Comparison of ENCODE assay signal across 17 mouse cellular contexts in genomic region chr12:83489748-83490147, GRCm38 (mm10). TPM values are rescaled to one million over a fixed set of nuclear protein-coding genes. Genes with fewer than 3 reads are reported as not detected.
DNase-seq lines count a peak whose midpoint lies in the region; ATAC-seq and TF ChIP-seq lines count a peak whose summit lies in the region.
"Had no signal": no experiment of that assay in that cellular context is flagged by ENCODE, and none has a peak within 500 bp of the region (broad histone marks: within the 10 kb centered on the region; RNA-seq: fewer than 3 reads in every experiment).

No protein-coding gene starts in this region.

- H3K9ac ChIP-seq in heart, postnatal 0 days (replicated peaks; ENCODE audit: low read depth, low read length): no peak overlapping the region
- H3K9ac ChIP-seq in liver, postnatal 0 days (replicated peaks): no peak overlapping the region
- no peak overlapping the region for H3K9ac ChIP-seq in liver, embryonic 12.5 days
- H3K9ac ChIP-seq in ES-Bruce4 (ENCODE audit: low read depth, poor library complexity, severe bottlenecking): no peak overlapping the region
- H3K9ac ChIP-seq: kidney, embryonic 15.5 days; limb, embryonic 15.5 days; neural tube, embryonic 15.5 days had no signal

- H3K9me3 ChIP-seq in heart, postnatal 0 days (replicated peaks; ENCODE audit: control insufficient read depth, low read length): peaks cover 6% of the 10 kb centered on the region
- H3K9me3 ChIP-seq in liver, postnatal 0 days (ENCODE audit: low read length): peaks cover 3% of the 10 kb centered on the region
- peaks cover 9% of the 10 kb centered on the region for H3K9me3 ChIP-seq in liver, embryonic 12.5 days (replicated peaks)
- H3K9me3 ChIP-seq in ES-Bruce4 (replicated peaks; ENCODE audit: control insufficient read depth, insufficient read depth, low read length, poor library complexity, severe bottlenecking): peaks cover 3% of the 10 kb centered on the region; the same call in 1 of the 2 replicates
- H3K9me3 ChIP-seq: kidney, embryonic 15.5 days; limb, embryonic 15.5 days; neural tube, embryonic 15.5 days had no signal

- TF ChIP-seq EP300 in heart, postnatal 0 days (IDR thresholded peaks at IDR 0.05; ENCODE audit: low read depth): no peak
- TF ChIP-seq EP300 in liver, postnatal 0 days (IDR thresholded peaks at IDR 0.05; ENCODE audit: low read depth): no peak
- TF ChIP-seq EP300 in ES-Bruce4 (IDR thresholded peaks at IDR 0.05; ENCODE audit: insufficient read depth, low read depth, low read length): no peak

- no peaks in the 10 kb centered on the region for H3K27me3 ChIP-seq in heart, postnatal 0 days (ENCODE audit: control insufficient read depth, insufficient read depth, low read length)
- peaks cover 23% of the 10 kb centered on the region for H3K27me3 ChIP-seq in liver, postnatal 0 days (ENCODE audit: insufficient read depth, low read length)
- peaks cover 36% of the 10 kb centered on the region for H3K27me3 ChIP-seq in liver, embryonic 12.5 days (replicated peaks)
- peaks cover 14% of the 10 kb centered on the region for H3K27me3 ChIP-seq in ES-Bruce4 (ENCODE audit: control insufficient read depth, insufficient read depth, low read length, poor library complexity, severe bottlenecking)
- H3K27me3 ChIP-seq: kidney, embryonic 15.5 days; neural tube, embryonic 15.5 days had no signal

- H3K4me2 ChIP-seq in heart, postnatal 0 days (ENCODE audit: low read depth, low read length): no peak overlapping the region
- H3K4me2 ChIP-seq in liver, postnatal 0 days (ENCODE audit: low read depth, low read length): no peak overlapping the region
- H3K4me2 ChIP-seq in liver, embryonic 12.5 days: no peak overlapping the region
- H3K4me2 ChIP-seq: limb, embryonic 15.5 days had no signal

- H3K27ac ChIP-seq in heart, postnatal 0 days (ENCODE audit: low read depth): no peak overlapping the region
- H3K27ac ChIP-seq in liver, postnatal 0 days (ENCODE audit: low read depth): no peak overlapping the region
- no peak overlapping the region for H3K27ac ChIP-seq in liver, embryonic 12.5 days
- H3K27ac ChIP-seq in ES-Bruce4 (ENCODE audit: insufficient read depth, low read length): no peak overlapping the region
- H3K27ac ChIP-seq: embryonic facial prominence, embryonic 10.5 days; kidney, embryonic 15.5 days; limb, embryonic 15.5 days; neural tube, embryonic 15.5 days had no signal

- no peak overlapping the region for H3K4me3 ChIP-seq in heart, postnatal 0 days (ENCODE audit: low read depth, low read length)
- no peak overlapping the region for H3K4me3 ChIP-seq in liver, postnatal 0 days (ENCODE audit: low read depth, low read length)
- H3K4me3 ChIP-seq in liver, embryonic 12.5 days: no peak overlapping the region
- no peak overlapping the region for H3K4me3 ChIP-seq in ES-Bruce4 (ENCODE audit: low read depth, low read length)
- H3K4me3 ChIP-seq: limb, embryonic 15.5 days; neural tube, embryonic 15.5 days had no signal

- TF ChIP-seq CTCF in heart, postnatal 0 days (IDR thresholded peaks at IDR 0.05; ENCODE audit: low read depth): peak; percentile 41
- TF ChIP-seq CTCF in liver, postnatal 0 days (IDR thresholded peaks at IDR 0.05; ENCODE audit: low read depth): peak; percentile 55
- peak; percentile 24 for TF ChIP-seq CTCF in ES-Bruce4 (IDR thresholded peaks at IDR 0.05; ENCODE audit: low read depth, low read length)

- H3K36me3 ChIP-seq in heart, postnatal 0 days (replicated peaks; ENCODE audit: control insufficient read depth, insufficient read depth, low read length): no peaks in the 10 kb centered on the region
- H3K36me3 ChIP-seq in liver, postnatal 0 days (replicated peaks; ENCODE audit: insufficient read depth, low read length): no peaks in the 10 kb centered on the region
- no peaks in the 10 kb centered on the region for H3K36me3 ChIP-seq in liver, embryonic 12.5 days
- no peaks in the 10 kb centered on the region for H3K36me3 ChIP-seq in ES-Bruce4 (ENCODE audit: control insufficient read depth, insufficient read depth, low read length, poor library complexity, severe bottlenecking)
- H3K36me3 ChIP-seq: embryonic facial prominence, embryonic 10.5 days; kidney, embryonic 15.5 days; limb, embryonic 15.5 days; neural tube, embryonic 15.5 days had no signal

- 52% methylated on average over 2 of the region's 2 CpGs for WGBS in heart, postnatal 0 days
- 39% methylated on average over 2 of the region's 2 CpGs for WGBS in liver, postnatal 0 days (ENCODE audit: insufficient replicate concordance)
- 36% methylated on average over 2 of the region's 2 CpGs for WGBS in liver, embryonic 12.5 days (ENCODE audit: insufficient replicate concordance)

- no peak for ATAC-seq in heart, postnatal 0 days (ENCODE audit: insufficient read depth, low read depth)
- ATAC-seq in liver, postnatal 0 days: no peak
- no peak for ATAC-seq in liver, embryonic 12.5 days
- ATAC-seq: forebrain, embryonic 16.5 days; hindbrain, embryonic 16.5 days had no signal

- no peak for TF ChIP-seq POLR2A in ES-Bruce4 (IDR thresholded peaks at IDR 0.05; ENCODE audit: insufficient read depth, low read length)

- no peak for DNase-seq in heart, postnatal 0 days (ENCODE audit: low spot score)
- DNase-seq in heart, postnatal 14 days: no peak
- no peak for DNase-seq in liver, postnatal 0 days
- peak; percentile 24 for DNase-seq in c-Kit-positive CD71-positive TER-119-positive erythroid progenitor cells, embryonic 14.5 days (ENCODE audit: low spot score)
- DNase-seq in urinary bladder, postnatal 36 days (ENCODE audit: low spot score in 2 of 2): no peak
- DNase-seq: adrenal gland, adult 2 months; cerebellum, adult 9-10 months; gastrocnemius, postnatal 10 days; lung, postnatal 10 days had no signal

- H3K4me1 ChIP-seq in heart, postnatal 0 days (ENCODE audit: control insufficient read depth, insufficient read depth): peaks cover 15% of the 10 kb centered on the region; the same call in 1 of the 2 replicates
- H3K4me1 ChIP-seq in liver, postnatal 0 days (ENCODE audit: insufficient read depth): peaks cover 18% of the 10 kb centered on the region; the same call in 1 of the 2 replicates
- peaks cover 47% of the 10 kb centered on the region for H3K4me1 ChIP-seq in liver, embryonic 12.5 days
- H3K4me1 ChIP-seq in ES-Bruce4 (ENCODE audit: control insufficient read depth, insufficient read depth, low read length): peaks cover 2% of the 10 kb centered on the region

- intact Hi-C loops in heart, postnatal 14 days (cut with DNase I): loop anchor here (5.0 kb wide), 2 partner anchors 77 to 277 kb away; no protein-coding TSS in a partner anchor

RNA-seq across cellular contexts. Expression of gene Dpf3, which starts 2.2 kb away (rescaled TPM):
- 5.2 and 14.4 TPM in 2 replicates for total RNA-seq in heart, postnatal 0 days (2014; rRNA removed; ENCODE audit: low replicate concordance)
- 15.3 and 18.5 TPM in 2 replicates for polyA plus RNA-seq in heart, postnatal 0 days (2015; fragmentation: Nextera tagmentation; extraction: Ambion mirVana)
- total RNA-seq in heart, postnatal 14 days (2021): 10 to 100 TPM; 20.7 to 26.0 TPM
- 4.5 and 7.5 TPM in 2 replicates for polyA plus RNA-seq in liver, postnatal 0 days (2015; fragmentation: Nextera tagmentation; extraction: Ambion mirVana)
- 8.2 and 8.5 TPM in 2 replicates for polyA plus RNA-seq in liver, embryonic 12.5 days (2016; fragmentation: Nextera tagmentation; extraction: Ambion mirVana)
- 0.81 TPM in 1 of 2 replicates, not detected in the other for polyA plus RNA-seq in ES-Bruce4 (2011; ENCODE audit: insufficient read depth, insufficient read length, low read depth, missing spikeins)

RNA-seq across cellular contexts. Expression of gene Dcaf4, which starts 30.5 kb away (rescaled TPM):
- total RNA-seq in heart, postnatal 0 days (2014; rRNA removed; ENCODE audit: low replicate concordance): 33.4 and 47.3 TPM in 2 replicates
- 19.2 and 19.7 TPM in 2 replicates for polyA plus RNA-seq in heart, postnatal 0 days (2015; fragmentation: Nextera tagmentation; extraction: Ambion mirVana)
- total RNA-seq in heart, postnatal 14 days (2021): 10 to 100 TPM; 15.7 to 18.3 TPM
- 6.8 and 8.0 TPM in 2 replicates for polyA plus RNA-seq in liver, postnatal 0 days (2015; fragmentation: Nextera tagmentation; extraction: Ambion mirVana)
- polyA plus RNA-seq in liver, embryonic 12.5 days (2016; fragmentation: Nextera tagmentation; extraction: Ambion mirVana): 16.9 and 18.7 TPM in 2 replicates
- polyA plus RNA-seq in ES-Bruce4 (2011; ENCODE audit: insufficient read depth, insufficient read length, low read depth, missing spikeins): 125 and 134 TPM in 2 replicates
